In the genomic region with DNA sequence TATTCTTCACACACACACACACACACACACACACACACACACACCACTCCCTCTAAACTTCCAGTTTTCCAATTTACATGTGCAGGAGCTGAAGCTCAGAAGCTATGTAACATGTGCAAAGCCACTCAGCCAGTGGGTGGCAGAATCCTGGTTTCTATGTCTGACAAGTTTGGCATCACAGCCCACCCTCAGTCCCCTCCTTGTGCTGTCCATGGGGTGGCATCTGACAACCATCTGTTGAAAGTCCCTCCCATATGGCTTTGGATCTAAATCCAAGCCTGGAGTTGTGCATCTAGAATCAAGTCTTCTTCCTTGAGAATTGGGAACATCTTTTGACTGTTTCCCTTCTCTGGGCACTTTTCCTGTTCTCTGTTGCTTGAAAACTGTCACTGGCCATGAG, we compare ENCODE assay signal across 15 mouse cellular contexts.
DNase-seq lines count a peak whose midpoint lies in the region; ATAC-seq and TF ChIP-seq lines count a peak whose summit lies in the region.
"Had no signal": no experiment of that assay in that cellular context is flagged by ENCODE, and none has a peak within 500 bp of the region (broad histone marks: within the 10 kb centered on the region; RNA-seq: fewer than 3 reads in every experiment).

No protein-coding gene starts in this region.

- no peak overlapping the region for H3K4me2 ChIP-seq in forebrain, embryonic 15.5 days (replicated peaks)
- no peak overlapping the region for H3K4me2 ChIP-seq in forebrain, embryonic 13.5 days
- H3K4me2 ChIP-seq in liver, embryonic 11.5 days, result no peak overlapping the region
- H3K4me2 ChIP-seq in kidney, embryonic 15.5 days, result no peak overlapping the region
- H3K4me2 ChIP-seq: limb, embryonic 12.5 days; lung, embryonic 15.5 days had no signal

- no peak overlapping the region for H3K4me3 ChIP-seq in forebrain, embryonic 15.5 days
- H3K4me3 ChIP-seq in forebrain, embryonic 13.5 days, result no peak overlapping the region
- no peak overlapping the region for H3K4me3 ChIP-seq in liver, embryonic 11.5 days (ENCODE audit: low read depth, low read length)
- no peak overlapping the region for H3K4me3 ChIP-seq in kidney, embryonic 15.5 days (replicated peaks)
- H3K4me3 ChIP-seq: heart, adult 2 months; limb, embryonic 12.5 days; lung, embryonic 15.5 days had no signal

- TF ChIP-seq POLR2A in brain, embryonic 14.5 days (IDR thresholded peaks at IDR 0.05; ENCODE audit: borderline replicate concordance, extremely low read depth, insufficient read depth, insufficient read length, poor library complexity, severe bottlenecking), result no peak

- no peaks in the 10 kb centered on the region for H3K36me3 ChIP-seq in forebrain, embryonic 15.5 days
- H3K36me3 ChIP-seq in forebrain, embryonic 13.5 days (ENCODE audit: poor library complexity, severe bottlenecking), result no peaks in the 10 kb centered on the region
- no peaks in the 10 kb centered on the region for H3K36me3 ChIP-seq in liver, embryonic 11.5 days (ENCODE audit: control insufficient read depth, insufficient read depth, low read length)
- no peaks in the 10 kb centered on the region for H3K36me3 ChIP-seq in kidney, embryonic 15.5 days
- H3K36me3 ChIP-seq: limb, embryonic 12.5 days; lung, embryonic 15.5 days had no signal

- no peaks in the 10 kb centered on the region for H3K27me3 ChIP-seq in forebrain, embryonic 15.5 days
- no peaks in the 10 kb centered on the region for H3K27me3 ChIP-seq in forebrain, embryonic 13.5 days
- no peaks in the 10 kb centered on the region for H3K27me3 ChIP-seq in liver, embryonic 11.5 days (replicated peaks; ENCODE audit: control insufficient read depth, insufficient read depth, low read length)
- no peaks in the 10 kb centered on the region for H3K27me3 ChIP-seq in kidney, embryonic 15.5 days
- H3K27me3 ChIP-seq: limb, embryonic 12.5 days; lung, embryonic 15.5 days had no signal

- no peak overlapping the region for H3K9ac ChIP-seq in forebrain, embryonic 15.5 days (replicated peaks)
- H3K9ac ChIP-seq in forebrain, embryonic 13.5 days, result no peak overlapping the region
- no peak overlapping the region for H3K9ac ChIP-seq in liver, embryonic 11.5 days (ENCODE audit: low read depth, low read length)
- H3K9ac ChIP-seq in kidney, embryonic 15.5 days, result no peak overlapping the region
- H3K9ac ChIP-seq: limb, embryonic 12.5 days; lung, embryonic 15.5 days had no signal

- H3K4me1 ChIP-seq in forebrain, embryonic 15.5 days, result 0 out of 2 replicates have a peak, but pooled peaks cover 6% of the 10 kb centered on the region
- H3K4me1 ChIP-seq in forebrain, embryonic 13.5 days, result no peaks in the 10 kb centered on the region
- no peaks in the 10 kb centered on the region for H3K4me1 ChIP-seq in liver, embryonic 11.5 days (replicated peaks; ENCODE audit: control insufficient read depth, insufficient read depth, low read length)
- no peaks in the 10 kb centered on the region for H3K4me1 ChIP-seq in kidney, embryonic 15.5 days
- H3K4me1 ChIP-seq: limb, embryonic 12.5 days; lung, embryonic 15.5 days had no signal

- no peak for TF ChIP-seq CTCF in brain, embryonic 14.5 days (IDR thresholded peaks at IDR 0.05; ENCODE audit: borderline replicate concordance, extremely low read depth, insufficient read depth, insufficient read length)

- no peaks in the 10 kb centered on the region for H3K9me3 ChIP-seq in forebrain, embryonic 15.5 days
- H3K9me3 ChIP-seq in forebrain, embryonic 13.5 days (replicated peaks), result no peaks in the 10 kb centered on the region
- no peaks in the 10 kb centered on the region for H3K9me3 ChIP-seq in liver, embryonic 11.5 days (ENCODE audit: control insufficient read depth, low read length)
- no peaks in the 10 kb centered on the region for H3K9me3 ChIP-seq in kidney, embryonic 15.5 days (replicated peaks)
- H3K9me3 ChIP-seq: limb, embryonic 12.5 days; lung, embryonic 15.5 days had no signal

- peak; percentile 58 for DNase-seq in brain, embryonic 14.5 days (ENCODE audit: low read depth)
- DNase-seq in layer of hippocampus, adult 8-10 months (ENCODE audit: low spot score in 2 of 2), result peak; percentile 26 to 58
- DNase-seq in right cerebral cortex, adult 18-20 months, result peak; percentile 48
- DNase-seq in spleen, adult 18-20 months, result no peak
- no peak for DNase-seq in liver, embryonic 11.5 days (ENCODE audit: low spot score)
- DNase-seq: adrenal gland, postnatal 36 days; heart, adult 2 months; kidney, postnatal 25 days; thymus, postnatal 25 days had no signal

- H3K27ac ChIP-seq in forebrain, embryonic 15.5 days (replicated peaks), result no peak overlapping the region
- no peak overlapping the region for H3K27ac ChIP-seq in forebrain, embryonic 13.5 days
- H3K27ac ChIP-seq in liver, embryonic 11.5 days (ENCODE audit: low read depth, low read length), result no peak overlapping the region
- no peak overlapping the region for H3K27ac ChIP-seq in kidney, embryonic 15.5 days
- H3K27ac ChIP-seq: heart, adult 2 months; limb, embryonic 12.5 days; lung, embryonic 15.5 days had no signal

- 0 out of 2 replicates have a peak, but pooled peaks have one; percentile 46 for ATAC-seq in forebrain, embryonic 15.5 days (replicated peaks)
- no peak for ATAC-seq in forebrain, embryonic 13.5 days
- ATAC-seq in liver, embryonic 11.5 days (replicated peaks; ENCODE audit: low FRiP score), result no peak
- no peak for ATAC-seq in kidney, embryonic 15.5 days (replicated peaks; ENCODE audit: low FRiP score)
- ATAC-seq: inflammation-experienced regulatory T-cells, adult 6 months had no signal

Comparison
In these comparisons a context has a peak if more than half of its experiments do, and no peak if none do; other contexts are left out.
1. DNase-seq: peak in brain, embryonic 14.5 days (single experiment), layer of hippocampus, adult 8-10 months (2 of 2) and right cerebral cortex, adult 18-20 months (single experiment); none in spleen, adult 18-20 months (0 of 2) and liver, embryonic 11.5 days (single experiment).